Mouse (Mus musculus) ovary, postnatal 10 days (tissue): Measurements from ENCODE around the gene Nav1.

Source experiments
- DNase-seq: peaks from one replicate; pipeline ENCODE4 v3.0.0; 2022; ENCODE audit warnings: low spot score

Nav1 gene

GRCm38 (mm10) chr1:135607019-135607418 lies at the start of gene Nav1:
Nav1 (minus strand) TSS chr1:135607295.
- no peak for DNase-seq

- DNase-seq: no peak
Observed at GRCm38 (mm10) chr1:135653909-135654308, 46.8 kb upstream of the Nav1 start.

GRCm38 (mm10) chr1:135645459-135646195 lies 38.5 kb upstream of the Nav1 start:
- DNase-seq: no peak

GRCm38 (mm10) chr1:135644110-135644509 lies 37.0 kb upstream of the Nav1 start:
- DNase-seq: no peak

GRCm38 (mm10) chr1:135643691-135644090 lies 36.6 kb upstream of the Nav1 start:
- DNase-seq: no peak

- DNase-seq: no peak
Observed at GRCm38 (mm10) chr1:135639853-135640252, 32.8 kb upstream of the Nav1 start.

- no peak for DNase-seq
Observed at GRCm38 (mm10) chr1:135639093-135639492, 32.0 kb upstream of the Nav1 start.

GRCm38 (mm10) chr1:135637574-135638008 lies 30.5 kb upstream of the Nav1 start:
- no peak for DNase-seq

GRCm38 (mm10) chr1:135636111-135636511 lies 29.0 kb upstream of the Nav1 start:
- DNase-seq: no peak

GRCm38 (mm10) chr1:135635323-135636064 lies 28.4 kb upstream of the Nav1 start:
- no peak for DNase-seq

GRCm38 (mm10) chr1:135634791-135635190 lies 27.7 kb upstream of the Nav1 start:
- DNase-seq: no peak

GRCm38 (mm10) chr1:135633884-135634283 lies 26.8 kb upstream of the Nav1 start:
- DNase-seq: no peak

- DNase-seq: no peak
Observed at GRCm38 (mm10) chr1:135633478-135633877, 26.4 kb upstream of the Nav1 start.

- DNase-seq: no peak
Observed at GRCm38 (mm10) chr1:135632199-135632598, 25.1 kb upstream of the Nav1 start.

- DNase-seq: no peak
Observed at GRCm38 (mm10) chr1:135631515-135631914, 24.4 kb upstream of the Nav1 start.

- no peak for DNase-seq
Observed at GRCm38 (mm10) chr1:135629846-135630245, 22.8 kb upstream of the Nav1 start.

GRCm38 (mm10) chr1:135626218-135626617 lies 19.1 kb upstream of the Nav1 start:
- DNase-seq: no peak

- no peak for DNase-seq
Observed at GRCm38 (mm10) chr1:135625741-135626140, 18.6 kb upstream of the Nav1 start.

GRCm38 (mm10) chr1:135624646-135625045 lies 17.6 kb upstream of the Nav1 start:
- DNase-seq: no peak

GRCm38 (mm10) chr1:135623136-135623535 lies 16.0 kb upstream of the Nav1 start:
- no peak for DNase-seq

- DNase-seq: no peak
Observed at GRCm38 (mm10) chr1:135621307-135621706, 14.2 kb upstream of the Nav1 start.

GRCm38 (mm10) chr1:135619932-135620391 lies 12.9 kb upstream of the Nav1 start:
- DNase-seq: no peak

GRCm38 (mm10) chr1:135619130-135619529 lies 12.0 kb upstream of the Nav1 start:
- no peak for DNase-seq
